In the genomic region with DNA sequence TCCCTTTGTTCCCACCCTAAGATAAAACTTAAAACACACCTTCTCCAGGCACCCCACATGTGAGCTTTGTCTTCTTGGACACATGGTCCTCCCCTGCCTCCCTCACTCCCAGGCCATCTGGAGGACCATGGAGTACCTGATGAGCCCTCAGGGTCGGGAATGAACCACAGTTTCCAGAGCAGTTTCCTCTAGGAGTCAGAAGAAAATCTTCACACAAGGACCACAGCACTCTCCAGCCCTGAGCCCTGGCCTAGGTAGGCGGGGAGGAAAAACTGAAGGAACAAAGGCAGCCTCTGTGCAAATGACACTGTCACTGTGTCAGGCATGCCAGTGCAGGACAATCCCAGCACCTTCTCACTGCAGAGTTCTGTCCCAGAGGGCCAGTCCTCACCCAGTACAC, we compare ENCODE assay signal across 23 mouse cellular contexts.
"Had no signal": no experiment of that assay in that cellular context is flagged by ENCODE, and none has a peak within 500 bp of the region (broad histone marks: within the 10 kb centered on the region; RNA-seq: fewer than 3 reads in every experiment).

No protein-coding gene starts in this region.

- H3K4me3 ChIP-seq: heart, adult 2 months; heart, embryonic 12.5 days; hindbrain, embryonic 10.5 days; hindbrain, embryonic 12.5 days; layer of hippocampus, adult 2 months; left cerebral cortex, adult 2 months; limb, embryonic 10.5 days; limb, embryonic 12.5 days; liver, embryonic 13.5 days had no signal

- H3K27me3 ChIP-seq: heart, embryonic 12.5 days; hindbrain, embryonic 12.5 days; liver, embryonic 13.5 days had no signal

- DNase-seq: forebrain, postnatal 0 days; gastrocnemius, postnatal 25 days; heart, adult 2 months; heart, postnatal 10 days; heart, postnatal 36 days; kidney, adult 18-20 months; kidney, adult 8-10 months; kidney, postnatal 10 days; kidney, postnatal 4 days; liver; liver, embryonic 13.5 days had no signal

- H3K4me2 ChIP-seq: heart, embryonic 12.5 days; hindbrain, embryonic 12.5 days; hindbrain, embryonic 14.5 days; limb, embryonic 12.5 days; liver, embryonic 11.5 days; liver, embryonic 13.5 days had no signal

- H3K9me3 ChIP-seq: heart, embryonic 12.5 days; hindbrain, embryonic 10.5 days; hindbrain, embryonic 12.5 days; limb, embryonic 10.5 days; liver, embryonic 13.5 days had no signal

- H3K9ac ChIP-seq: forebrain, postnatal 0 days; heart, embryonic 12.5 days; hindbrain, embryonic 12.5 days; hindbrain, embryonic 14.5 days; limb, embryonic 12.5 days; liver, embryonic 13.5 days had no signal

- H3K4me1 ChIP-seq: hindbrain, embryonic 12.5 days; liver, embryonic 13.5 days had no signal

- H3K36me3 ChIP-seq: heart, embryonic 12.5 days; hindbrain, embryonic 10.5 days; hindbrain, embryonic 12.5 days; limb, embryonic 10.5 days; limb, embryonic 12.5 days; liver, embryonic 13.5 days had no signal

- H3K27ac ChIP-seq: heart, adult 2 months; hindbrain, embryonic 10.5 days; hindbrain, embryonic 12.5 days; hindbrain, embryonic 14.5 days; layer of hippocampus, adult 2 months; left cerebral cortex, adult 2 months; limb, embryonic 10.5 days; limb, embryonic 12.5 days; liver, embryonic 13.5 days had no signal

- ATAC-seq: forebrain, postnatal 0 days; hindbrain, embryonic 16.5 days; inflammation-experienced regulatory T-cells, adult 6 months; intestine, embryonic 16.5 days had no signal
